Mouse (Mus musculus): Measurements from ENCODE around the gene Gm28710. TPM values are rescaled to one million over a fixed set of nuclear protein-coding genes. Genes with fewer than 3 reads are reported as not detected.

The Gm28710 gene
- polyA plus RNA-seq, 1 experiment from 2014 or later = not detected

Other genes starting within 250 kb of the Gm28710 start
- 3.5 TPM in 2 replicates for gene Hgf, start 238.3 kb upstream of the Gm28710 start, polyA plus RNA-seq (2015; fragmentation: Nextera tagmentation; extraction: Ambion mirVana)